Mouse (Mus musculus) neural tube, embryonic 11.5 days (tissue): ENCODE measurements around the gene Cyp2d11. TPM values are rescaled to one million over a fixed set of nuclear protein-coding genes. Genes with fewer than 3 reads are reported as not detected.

Experiments
- ATAC-seq: fragments of 200-750 bp; cut with Nextera tagmentation; 2 replicates; pipeline ENCODE4 v1.8.0; 2017; ENCODE audit warnings: moderate number of reproducible peaks, mild to moderate bottlenecking, moderate TSS enrichment, moderate library complexity; ENCODE audit not compliant: insufficient read depth, low FRiP score, low TSS enrichment
- DNase-seq: peaks from one replicate; pipeline ENCODE4 v3.0.0-alpha.2; 2015; ENCODE audit warnings: low spot score
- H3K27ac ChIP-seq: fragments of 300-500 bp; sonication (generic); 2 replicates; pipeline ENCODE4 v1.5.1; 2014; ENCODE audit warnings: low read depth, mild to moderate bottlenecking, low read length
- H3K27me3 ChIP-seq: fragments of 300-500 bp; sonication (generic); 2 replicates; pipeline ENCODE4 v1.6.1; 2014; ENCODE audit warnings: mild to moderate bottlenecking, low read length, mixed read lengths; ENCODE audit not compliant: control insufficient read depth, insufficient read depth
- H3K36me3 ChIP-seq: fragments of 300-500 bp; sonication (generic); 2 replicates; pipeline ENCODE4 v1.6.1; 2014; ENCODE audit warnings: mild to moderate bottlenecking, low read length, moderate library complexity, mixed read lengths; ENCODE audit not compliant: control insufficient read depth, insufficient read depth
- H3K4me1 ChIP-seq: fragments of 300-500 bp; sonication (generic); 2 replicates; pipeline ENCODE4 v1.6.1; 2014; ENCODE audit warnings: low read length, mixed read lengths; ENCODE audit not compliant: control insufficient read depth, insufficient read depth
- H3K4me2 ChIP-seq: fragments of 300-500 bp; sonication (generic); 2 replicates; pipeline ENCODE4 v1.6.1; 2014; ENCODE audit warnings: low read depth, mild to moderate bottlenecking, moderate library complexity
- H3K4me3 ChIP-seq: fragments of 300-500 bp; sonication (generic); 2 replicates; pipeline ENCODE4 v1.5.1; 2014; ENCODE audit warnings: low read depth, low read length
- H3K9ac ChIP-seq: fragments of 300-500 bp; sonication (generic); 2 replicates; pipeline ENCODE4 v1.6.1; 2014; ENCODE audit warnings: mild to moderate bottlenecking, low read length
- H3K9me3 ChIP-seq: fragments of 300-500 bp; sonication (generic); 2 replicates; pipeline ENCODE4 v1.6.1; 2016; ENCODE audit warnings: low read length; ENCODE audit not compliant: control insufficient read depth
- WGBS: fragments of 180-500 bp; shearing (Covaris S2); extraction: QIAGEN DNeasy Blood & Tissue Kit; methylation state at CpG from one replicate; pipeline ENCODE4 v1.1.7; 2014; 5-methylcytosine and 5-hydroxymethylcytosine counted together
- polyA plus RNA-seq: library from polyadenylated mRNA; unstranded; fragments of >200 nt; fragmentation: Nextera tagmentation; extraction: Ambion mirVana; gene quantifications from 2 replicates; pipeline ENCODE4 v1.2.1, GENCODE M21; 2014

Cyp2d11 gene
- polyA plus RNA-seq, 1 experiment from 2014 or later = not detected

DNA sequence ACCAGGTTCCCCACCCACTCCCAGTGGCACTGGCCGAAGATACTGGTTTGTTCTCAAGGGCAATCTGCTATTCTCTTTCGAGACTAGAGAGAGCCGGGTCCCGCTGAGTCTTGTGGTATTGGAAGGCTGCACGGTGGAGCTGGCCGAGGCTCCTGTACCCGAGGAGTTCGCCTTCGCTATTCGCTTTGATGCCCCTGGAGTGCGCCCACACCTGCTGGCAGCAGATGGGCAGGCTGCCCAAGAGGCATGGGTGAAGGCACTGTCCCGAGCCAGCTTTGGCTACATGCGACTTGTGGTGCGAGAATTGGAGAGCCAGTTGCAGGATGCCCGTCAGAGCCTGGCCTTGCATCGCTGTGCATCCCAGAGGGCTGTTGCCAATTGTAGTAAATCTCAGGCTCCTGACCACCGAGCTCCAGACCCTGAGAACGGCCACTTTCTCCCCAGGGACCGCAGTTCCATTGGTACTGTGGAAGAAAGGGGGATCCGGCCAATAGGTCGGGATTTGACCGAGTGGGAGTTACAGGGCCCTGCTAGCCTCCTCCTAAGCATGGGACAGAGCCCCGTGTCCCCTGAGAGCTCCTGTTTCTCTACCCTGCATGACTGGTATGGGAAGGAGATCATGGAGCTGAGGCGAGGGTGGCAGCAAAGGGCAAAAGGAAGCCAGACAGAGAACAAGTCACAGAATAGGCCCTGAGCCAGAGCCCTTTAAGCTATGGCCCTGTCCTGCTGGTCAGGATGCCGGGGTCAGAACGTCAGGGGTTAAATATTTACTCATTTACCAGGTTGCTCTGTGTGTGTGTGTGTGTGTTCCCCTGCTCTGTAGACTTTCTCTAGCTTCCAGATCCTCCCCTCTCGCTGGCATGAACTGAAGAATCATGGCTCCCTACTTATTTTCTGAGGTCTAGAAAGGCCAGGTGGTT, 50.2 kb downstream of the Cyp2d11 start:
- no peak overlapping the region for H3K9ac ChIP-seq
- H3K27ac ChIP-seq = no peak overlapping the region
- no peak overlapping the region for H3K4me3 ChIP-seq
- H3K9me3 ChIP-seq = no peaks in the 10 kb centered on the region
- 92% methylated on average over 27 of the region's 27 CpGs for WGBS
- no peak for DNase-seq
- H3K4me1 ChIP-seq = peaks cover 15% of the 10 kb centered on the region
- H3K4me2 ChIP-seq = no peak overlapping the region
- peaks cover 8% of the 10 kb centered on the region for H3K36me3 ChIP-seq
- peaks cover 11% of the 10 kb centered on the region for H3K27me3 ChIP-seq
- no peak for ATAC-seq

DNA sequence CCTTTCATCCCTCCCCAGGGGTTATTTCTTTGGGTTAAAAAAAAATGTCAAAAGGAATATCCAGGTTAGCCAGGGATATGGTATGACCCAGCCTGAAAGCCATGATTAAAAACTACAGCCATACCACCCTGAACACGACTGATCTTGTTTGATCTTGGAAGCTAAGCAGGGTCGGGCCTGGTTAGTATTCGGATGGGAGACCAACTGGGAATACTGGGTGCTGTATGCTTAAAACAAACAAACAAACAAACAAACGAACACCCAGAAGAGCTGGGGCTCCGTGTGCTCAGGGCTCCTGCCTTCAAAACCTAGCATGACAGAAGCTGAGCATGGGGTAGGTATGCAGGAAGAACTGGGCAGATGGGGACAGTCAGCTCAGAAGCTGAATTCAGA, 51.3 kb downstream of the Cyp2d11 start:
- Histone ChIP-seq H3K27me3 (peaks cover 11% of the 10 kb centered on the region), H3K4me2 (0 out of 2 replicates have a peak overlapping the region, but pooled peaks have one; percentile 7), H3K36me3 (no peaks in the 10 kb centered on the region), H3K9ac (no peak overlapping the region), H3K9me3 (no peaks in the 10 kb centered on the region), H3K4me1 (peaks cover 21% of the 10 kb centered on the region), H3K4me3 (no peak overlapping the region), H3K27ac (no peak overlapping the region)
- DNase-seq = no peak
- WGBS = 73% methylated on average over 5 of the region's 5 CpGs
- no peak for ATAC-seq

DNA sequence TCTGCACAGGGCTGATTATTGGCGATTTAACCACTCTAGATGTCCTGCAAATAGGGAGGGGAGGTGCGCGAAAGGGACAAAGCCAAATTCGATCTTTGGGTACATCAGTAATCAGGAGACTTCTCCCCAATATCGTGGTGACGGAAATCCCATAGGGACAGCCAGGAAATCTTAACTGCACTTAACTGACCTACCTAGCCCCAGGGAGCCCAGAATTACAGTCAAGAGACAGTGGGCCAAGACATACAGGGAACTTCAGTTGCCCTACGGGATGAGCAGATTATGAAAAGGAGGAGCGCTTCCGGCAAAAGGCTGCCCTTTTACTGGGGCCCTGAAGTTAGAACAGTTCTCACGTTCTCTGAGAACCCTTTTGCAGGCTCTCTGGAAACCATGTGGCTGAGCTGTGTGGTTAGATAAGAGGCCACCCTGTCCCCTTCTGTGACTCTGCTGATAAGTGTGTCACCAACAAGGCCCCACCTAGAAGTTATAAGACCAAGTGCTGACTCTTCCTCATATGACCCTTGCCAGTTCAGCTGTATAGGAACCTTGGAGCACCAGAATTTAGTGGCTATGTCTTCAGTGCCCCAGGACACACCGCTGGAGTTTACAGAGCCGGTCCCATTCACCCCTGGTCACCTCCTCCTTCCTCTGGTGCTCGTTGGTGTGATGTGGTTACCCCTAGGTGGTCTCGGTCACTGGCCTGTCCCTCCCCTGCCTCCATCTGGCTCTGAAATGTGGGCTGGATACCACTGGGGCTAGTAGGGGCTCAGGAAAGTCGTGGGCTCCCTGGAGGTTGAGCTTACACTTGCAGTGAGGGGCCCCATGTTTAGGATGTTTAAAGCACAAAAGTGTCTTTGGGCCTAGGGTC, 51.9 kb downstream of the Cyp2d11 start:
- no peaks in the 10 kb centered on the region for H3K36me3 ChIP-seq
- WGBS = 66% methylated on average over 15 of the region's 15 CpGs
- DNase-seq = no peak
- H3K27me3 ChIP-seq = peaks cover 11% of the 10 kb centered on the region
- ATAC-seq = no peak
- no peak overlapping the region for H3K27ac ChIP-seq
- peaks cover 15% of the 10 kb centered on the region for H3K4me1 ChIP-seq
- H3K4me2 ChIP-seq = peak overlapping the region; percentile 64; the same call in 1 of the 2 replicates
- no peak overlapping the region for H3K4me3 ChIP-seq
- no peaks in the 10 kb centered on the region for H3K9me3 ChIP-seq
- no peak overlapping the region; the same call in 1 of the 2 replicates for H3K9ac ChIP-seq

DNA sequence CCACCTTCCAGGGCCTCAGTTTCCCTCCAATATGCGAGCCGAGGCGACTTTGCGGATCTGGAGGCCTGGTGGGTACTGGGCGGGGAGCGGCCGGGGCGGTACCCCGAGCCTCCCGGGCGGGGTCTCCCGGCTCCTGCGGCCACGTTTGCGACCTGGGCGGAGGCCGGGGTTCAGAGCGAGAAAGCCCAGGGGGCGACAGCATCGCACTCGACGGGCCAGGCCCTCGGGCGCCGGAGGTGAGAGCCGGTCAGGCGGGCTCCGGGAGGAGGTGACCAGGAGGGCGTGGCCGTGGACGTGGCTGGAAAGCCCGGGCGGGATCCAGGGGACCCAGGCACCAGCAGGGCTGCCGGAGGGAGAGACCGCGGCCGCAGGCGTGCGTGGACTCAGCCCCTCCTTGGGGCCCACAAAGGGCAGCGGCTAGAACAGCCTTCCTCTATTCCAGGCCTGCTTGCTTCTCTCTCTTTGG, 52.8 kb downstream of the Cyp2d11 start:
- peaks cover 11% of the 10 kb centered on the region for H3K27me3 ChIP-seq
- peak overlapping the region; percentile 17; the same call in 1 of the 2 replicates for H3K27ac ChIP-seq
- peak overlapping the region; percentile 34 for H3K4me3 ChIP-seq
- peak overlapping the region; percentile 64 for H3K4me2 ChIP-seq
- peak overlapping the region; percentile 58 for H3K9ac ChIP-seq
- DNase-seq (peak; percentile 50), ATAC-seq (no peak)
- no peaks in the 10 kb centered on the region for H3K36me3 ChIP-seq
- WGBS = 3% methylated on average over 40 of the region's 40 CpGs
- peaks cover 11% of the 10 kb centered on the region for H3K4me1 ChIP-seq
- H3K9me3 ChIP-seq = no peaks in the 10 kb centered on the region

DNA sequence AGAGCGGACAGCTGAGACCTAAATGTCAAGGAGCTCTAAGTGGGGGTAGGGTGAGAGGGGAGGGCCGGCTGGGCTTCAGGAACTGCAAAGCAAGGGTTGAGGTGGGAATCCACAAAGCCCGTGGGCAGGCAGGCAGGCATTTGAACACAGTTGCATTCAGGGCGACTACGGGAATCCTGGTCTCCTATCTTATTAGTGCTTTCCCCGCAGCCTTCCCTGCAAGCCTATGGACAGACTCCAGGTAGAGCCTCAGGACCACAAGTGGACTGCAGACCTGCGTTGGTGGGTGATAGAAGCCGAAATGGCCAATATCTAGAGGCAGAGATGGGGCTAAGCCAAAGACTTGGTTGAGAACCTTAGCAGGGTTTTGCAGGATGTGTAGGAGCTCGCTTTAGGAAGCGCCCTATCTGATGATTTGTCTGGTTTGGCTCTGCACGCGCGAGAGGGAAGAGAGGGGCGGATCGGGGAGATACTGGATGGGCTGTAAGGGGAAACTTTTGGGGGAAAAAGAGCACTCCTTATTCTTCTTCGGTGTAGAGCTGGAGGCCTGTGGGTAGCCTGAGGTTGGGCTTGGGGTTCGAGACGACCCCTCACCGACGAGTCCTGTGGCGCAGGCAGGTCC, 53.3 kb downstream of the Cyp2d11 start:
- H3K27ac ChIP-seq = peak overlapping the region; percentile 17; the same call in 1 of the 2 replicates
- 38% methylated on average over 21 of the region's 21 CpGs for WGBS
- H3K9ac ChIP-seq = peak overlapping the region; percentile 58
- peak overlapping the region; percentile 34 for H3K4me3 ChIP-seq
- no peaks in the 10 kb centered on the region; the same call in 1 of the 2 replicates for H3K36me3 ChIP-seq
- H3K4me2 ChIP-seq = peak overlapping the region; percentile 64
- no peaks in the 10 kb centered on the region for H3K9me3 ChIP-seq
- peaks cover 11% of the 10 kb centered on the region for H3K4me1 ChIP-seq
- H3K27me3 ChIP-seq = peaks cover 11% of the 10 kb centered on the region
- DNase-seq = no peak
- no peak for ATAC-seq

DNA sequence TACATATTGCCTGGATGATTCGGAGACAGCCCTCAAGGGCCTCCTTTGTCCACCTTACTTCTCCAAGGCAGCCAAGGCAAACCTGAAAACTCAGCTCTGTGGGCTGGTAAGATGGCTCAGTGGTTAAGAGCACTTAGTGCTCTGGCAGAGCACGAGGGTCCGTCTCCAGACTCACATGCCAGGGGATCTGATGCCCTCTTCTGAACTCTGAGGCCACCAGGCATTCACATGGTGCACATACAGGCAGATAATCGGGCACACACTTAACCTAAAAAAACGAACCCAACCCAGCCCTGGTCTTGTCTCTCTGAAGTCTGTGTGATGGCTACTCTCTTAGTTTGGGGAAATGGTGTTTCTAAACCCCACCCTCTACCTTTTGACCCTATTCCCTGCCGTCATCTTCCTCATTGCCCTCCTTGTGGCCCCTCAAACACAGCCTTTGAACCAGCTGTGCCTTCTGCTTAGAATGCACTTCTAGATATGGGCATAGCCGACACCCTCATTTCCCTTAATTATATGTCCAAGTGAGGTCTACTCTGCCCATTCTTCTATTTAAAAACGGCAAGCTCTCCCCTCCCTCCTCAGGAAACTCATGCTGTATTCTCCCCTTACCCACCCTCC, 54.1 kb downstream of the Cyp2d11 start:
- no peak for DNase-seq
- WGBS = 75% methylated on average over 8 of the region's 8 CpGs

More for the DNA sequence above, 54.1 kb downstream of the Cyp2d11 start:
- no peak overlapping the region for H3K27ac ChIP-seq
- peaks cover 11% of the 10 kb centered on the region for H3K27me3 ChIP-seq
- no peaks in the 10 kb centered on the region for H3K9me3 ChIP-seq
- ATAC-seq = no peak
- no peak overlapping the region for H3K4me3 ChIP-seq
- peaks cover 11% of the 10 kb centered on the region for H3K4me1 ChIP-seq
- no peaks in the 10 kb centered on the region; the same call in 1 of the 2 replicates for H3K36me3 ChIP-seq
- no peak overlapping the region for H3K9ac ChIP-seq
- H3K4me2 ChIP-seq = no peak overlapping the region
